Mouse (Mus musculus): ENCODE results near the gene Gm21904.
"Not testable (repeated sequence)": the region's sequence is repeated elsewhere in the genome, so short reads cannot be mapped to it uniquely, and the experiment has no call there.

The Gm21904 gene

GRCm38 (mm10) chrY:17846166-17846565 is at the start of gene Gm21904:
Gene Gm21904, minus strand, starts transcription at chrY:17846266.
- not testable (repeated sequence) for DNase-seq (ENCODE audit: low read depth, low spot score)

GRCm38 (mm10) chrY:17874441-17874840 is 28.4 kb upstream of the Gm21904 start, which contains the start of the genes Gm20772 and Gm20831:
Gene Gm20772, plus strand, starts transcription at chrY:17874741.
Gene Gm20831, plus strand, starts transcription at chrY:17874741.
- not testable (repeated sequence) for DNase-seq (ENCODE audit: low read depth, low spot score)

Measured in ZHBTc4 (cell line).